Mouse (Mus musculus) bone marrow, adult 2 months (tissue): Measurements from ENCODE around the gene Itsn1.

Experiments
- CTCF ChIP-seq: fragments of 200-500 bp; IDR thresholded peaks from 2 replicates; pipeline ENCODE4 v1.5.1; 2011; ENCODE audit warnings: low read length, control low read depth; ENCODE audit not compliant: control insufficient read depth, insufficient read depth
- POLR2A ChIP-seq: fragments of 200-500 bp; IDR thresholded peaks from 2 replicates; pipeline ENCODE4 v1.6.1; 2011; ENCODE audit warnings: low read depth, mild to moderate bottlenecking, control low read depth, low read length, borderline replicate concordance; ENCODE audit not compliant: control insufficient read depth

- no peak for TF ChIP-seq CTCF
- TF ChIP-seq POLR2A, result no peak
Observed at GRCm38 (mm10) chr16:91747567-91747966, 18.5 kb downstream of the Itsn1 start.
